Mouse (Mus musculus) G1E (cell line): ENCODE data around the gene Mta3. TPM values are rescaled to one million over a fixed set of nuclear protein-coding genes. Genes with fewer than 3 reads are reported as not detected.

Experiments
- ATAC-seq: 2 replicates; pipeline ENCODE4 v1.8.0; 2016; ENCODE audit warnings: mild to moderate bottlenecking; ENCODE audit not compliant: insufficient number of reproducible peaks, poor library complexity, low FRiP score, severe bottlenecking; ENCODE audit errors: extremely low read depth
- DNase-seq: peaks from one replicate; pipeline ENCODE4 v3.0.0; 2012; ENCODE audit warnings: low spot score
- H3K27me3 ChIP-seq: 2 replicates; pipeline ENCODE4 v1.6.1; 2012; ENCODE audit warnings: mild to moderate bottlenecking, low read length, inconsistent platforms; ENCODE audit not compliant: insufficient read depth
- H3K36me3 ChIP-seq: replicated peaks from 2 replicates; pipeline ENCODE3; 2012; ENCODE audit warnings: mild to moderate bottlenecking, inconsistent platforms
- H3K4me1 ChIP-seq: 2 replicates; pipeline ENCODE4 v1.6.1; 2012; ENCODE audit warnings: low read depth, low read length, inconsistent platforms, mixed read lengths; ENCODE audit not compliant: insufficient read depth
- H3K4me3 ChIP-seq: 2 replicates; pipeline ENCODE4 v1.5.1; 2012; ENCODE audit warnings: low read depth, mild to moderate bottlenecking, inconsistent platforms, low read length, moderate library complexity, mixed read lengths
- H3K9me3 ChIP-seq: replicated peaks from 2 replicates; pipeline ENCODE4 v1.6.1; 2012; ENCODE audit warnings: inconsistent platforms
- CTCF ChIP-seq: IDR thresholded peaks from 2 replicates; pipeline ENCODE4 v1.5.1; 2012; ENCODE audit warnings: low read depth, low read length, inconsistent platforms, mixed read lengths
- GATA1 ChIP-seq: IDR thresholded peaks from 2 replicates; pipeline ENCODE4 v1.6.1; 2012; ENCODE audit warnings: borderline replicate concordance, low read length, inconsistent platforms, mixed read lengths
- GATA2 ChIP-seq: IDR thresholded peaks from 2 replicates; pipeline ENCODE4 v1.6.1; 2012; ENCODE audit warnings: low read depth, low read length, inconsistent platforms, borderline replicate concordance
- POLR2AphosphoS5 ChIP-seq: IDR thresholded peaks from 2 replicates; pipeline ENCODE4 v1.6.1; 2012; ENCODE audit warnings: low read depth, low read length, inconsistent platforms; ENCODE audit not compliant: insufficient replicate concordance
- TAL1 ChIP-seq: conservative IDR thresholded peaks from 2 replicates; pipeline ENCODE4 v1.6.1; 2012; ENCODE audit warnings: low read depth, low read length, inconsistent platforms, mixed read lengths
- polyA plus RNA-seq: library from polyadenylated mRNA; stranded (reverse); fragments of >175 nt; gene quantifications from 2 replicates; pipeline ENCODE4 v1.2.3, GENCODE M21; 2012
- total RNA-seq, 2 experiments: library from RNA; stranded (forward) in 1 of 2; stranded (reverse) in 1 of 2; fragments of 200-1000 nt in 1 of 2; fragments of >200 nt in 1 of 2; fragmentation: Nextera tagmentation in 1 of 2; gene quantifications; 2 replicates each; pipeline ENCODE4 v1.2.3; 2014 to 2017

Mta3 gene
- total and polyA plus RNA-seq, 3 experiments: 33.7 to 169 (median 126) TPM

DNA sequence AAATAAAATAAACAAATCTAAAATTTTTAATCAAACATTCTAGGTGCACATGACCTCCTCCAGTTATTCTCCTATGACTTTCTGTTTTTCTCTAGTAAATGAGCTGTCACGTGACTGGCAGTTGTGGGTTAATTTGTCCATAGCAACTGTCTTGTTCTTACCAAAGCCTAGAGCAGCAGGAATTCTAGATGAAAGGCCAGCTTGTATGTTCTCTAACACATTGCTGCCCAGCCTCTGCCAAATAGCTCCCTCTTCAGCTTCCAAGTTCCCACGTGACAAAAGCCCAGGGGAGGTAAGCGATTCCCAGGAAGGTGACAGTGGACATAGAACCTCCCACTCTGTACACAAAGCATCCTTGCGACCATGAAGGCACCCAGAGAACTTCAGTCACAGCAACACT, 128.2 kb downstream of the Mta3 start:
- H3K4me1 ChIP-seq: peaks cover 33% of the 10 kb centered on the region
- H3K27me3 ChIP-seq: peaks cover 60% of the 10 kb centered on the region
- ATAC-seq (no peak), DNase-seq (no peak)
- no peak overlapping the region for H3K4me3 ChIP-seq
- H3K9me3 ChIP-seq: no peaks in the 10 kb centered on the region
- H3K36me3 ChIP-seq: no peaks in the 10 kb centered on the region
- no peak for TF ChIP-seq TAL1
- no peak for TF ChIP-seq POLR2AphosphoS5
- no peak for TF ChIP-seq GATA1
- TF ChIP-seq GATA2: no peak
- TF ChIP-seq CTCF: no peak

DNA sequence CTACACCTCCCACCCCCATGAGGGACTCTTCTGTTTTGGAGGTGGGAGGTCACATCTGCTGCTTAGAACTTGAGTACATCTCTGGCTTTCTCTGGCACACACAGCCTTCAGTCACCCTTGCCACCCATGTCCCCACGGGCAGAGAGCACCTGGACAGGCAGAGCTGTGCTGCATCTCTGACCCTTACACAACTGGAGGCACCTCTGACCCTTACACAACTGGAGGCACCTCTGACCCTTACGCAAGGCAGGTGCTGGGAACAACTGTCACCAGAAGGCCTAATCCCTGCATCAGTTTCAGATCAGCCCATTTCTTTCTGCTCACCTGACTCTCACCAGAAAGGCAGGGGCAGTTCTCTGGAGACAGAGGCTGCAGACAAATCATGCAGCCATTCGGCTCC, 130.1 kb downstream of the Mta3 start:
- H3K36me3 ChIP-seq: no peaks in the 10 kb centered on the region
- no peak overlapping the region for H3K4me3 ChIP-seq
- H3K4me1 ChIP-seq: peaks cover 24% of the 10 kb centered on the region
- no peak for ATAC-seq
- H3K27me3 ChIP-seq: peaks cover 57% of the 10 kb centered on the region
- H3K9me3 ChIP-seq: no peaks in the 10 kb centered on the region
- TF ChIP-seq GATA1 (no peak), TAL1 (no peak), CTCF (no peak), GATA2 (no peak), POLR2AphosphoS5 (no peak)
- no peak for DNase-seq

DNA sequence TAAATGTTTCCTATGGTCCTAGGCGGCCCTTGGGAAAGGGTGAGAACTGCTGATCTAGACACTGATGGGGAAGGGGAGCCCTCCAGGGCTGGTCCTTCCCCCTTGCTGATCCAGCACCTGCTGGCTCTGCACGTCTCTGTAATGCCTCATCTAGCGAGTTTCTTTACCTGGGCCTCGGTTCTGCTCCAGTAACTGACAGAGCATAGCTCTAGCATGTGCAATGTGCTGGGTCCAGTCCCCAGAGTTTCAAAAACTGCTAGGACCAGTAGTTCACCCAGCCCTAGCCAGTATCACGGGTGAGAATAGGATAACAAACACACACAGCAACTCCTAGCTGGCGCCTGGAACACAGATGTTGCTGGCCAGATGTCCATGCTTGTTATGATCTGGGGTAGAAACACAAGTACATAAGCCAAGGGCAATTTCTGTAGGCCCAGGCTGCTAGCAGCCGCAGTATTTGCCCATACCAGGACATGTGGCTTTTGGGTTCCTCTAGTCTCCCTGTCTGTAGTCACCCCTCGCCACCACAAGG, 131.8 kb downstream of the Mta3 start:
- Histone ChIP-seq H3K4me1 (peaks cover 16% of the 10 kb centered on the region), H3K9me3 (no peaks in the 10 kb centered on the region), H3K36me3 (no peaks in the 10 kb centered on the region), H3K4me3 (no peak overlapping the region), H3K27me3 (peaks cover 55% of the 10 kb centered on the region)
- ATAC-seq: no peak
- DNase-seq: no peak
- TF ChIP-seq CTCF (no peak), GATA2 (no peak), POLR2AphosphoS5 (no peak), TAL1 (no peak), GATA1 (no peak)

DNA sequence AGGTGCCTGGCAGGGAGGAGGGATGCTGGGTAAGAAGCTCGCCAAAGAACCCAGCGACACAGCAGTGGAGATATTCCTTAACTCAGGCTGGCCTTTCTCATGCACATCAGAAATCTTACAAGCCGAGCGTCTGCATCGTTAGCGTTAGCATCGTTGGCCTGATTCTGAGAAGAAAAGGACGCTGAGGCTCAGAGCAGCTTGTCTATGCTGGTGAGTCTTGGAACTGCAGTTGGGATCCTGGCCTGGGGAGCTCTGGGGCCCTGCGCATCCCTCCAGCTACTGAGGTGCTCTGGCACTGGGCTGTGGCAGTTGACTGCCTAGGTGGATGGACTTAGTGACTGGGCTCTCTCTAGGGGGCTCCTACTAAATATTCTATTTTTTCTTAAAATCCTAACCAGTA, 133.2 kb downstream of the Mta3 start:
- no peak overlapping the region for H3K4me3 ChIP-seq
- no peak for TF ChIP-seq TAL1
- TF ChIP-seq CTCF: no peak; the same call in 1 of the 2 replicates
- TF ChIP-seq POLR2AphosphoS5: no peak
- TF ChIP-seq GATA2: no peak
- TF ChIP-seq GATA1: no peak
- peaks cover 60% of the 10 kb centered on the region for H3K27me3 ChIP-seq
- H3K4me1 ChIP-seq: peaks cover 4% of the 10 kb centered on the region; the same call in 1 of the 2 replicates
- DNase-seq: no peak
- ATAC-seq: no peak
- H3K36me3 ChIP-seq: no peaks in the 10 kb centered on the region
- no peaks in the 10 kb centered on the region for H3K9me3 ChIP-seq

DNA sequence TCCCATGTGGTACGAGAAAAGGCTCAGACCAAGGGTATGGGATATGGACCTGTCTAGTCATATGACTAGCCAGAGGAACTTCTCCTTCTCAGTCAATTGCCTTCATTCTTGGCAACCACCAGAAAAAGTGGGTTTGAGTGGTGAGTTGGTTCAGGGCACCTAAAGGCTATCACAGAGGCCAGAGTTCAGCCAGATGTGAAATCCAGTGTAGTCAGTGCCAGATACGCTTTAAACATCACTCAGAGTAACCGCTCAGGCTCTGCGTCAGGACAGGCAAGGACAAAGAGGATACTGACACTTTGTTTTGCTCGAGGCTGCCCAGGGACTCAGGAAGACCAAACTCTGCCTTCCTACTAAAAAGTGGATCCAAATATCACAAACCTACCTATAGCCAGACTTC, 135.0 kb downstream of the Mta3 start:
- TF ChIP-seq TAL1 (no peak), CTCF (no peak), GATA2 (no peak), POLR2AphosphoS5 (no peak), GATA1 (no peak)
- no peaks in the 10 kb centered on the region for H3K36me3 ChIP-seq

DNA sequence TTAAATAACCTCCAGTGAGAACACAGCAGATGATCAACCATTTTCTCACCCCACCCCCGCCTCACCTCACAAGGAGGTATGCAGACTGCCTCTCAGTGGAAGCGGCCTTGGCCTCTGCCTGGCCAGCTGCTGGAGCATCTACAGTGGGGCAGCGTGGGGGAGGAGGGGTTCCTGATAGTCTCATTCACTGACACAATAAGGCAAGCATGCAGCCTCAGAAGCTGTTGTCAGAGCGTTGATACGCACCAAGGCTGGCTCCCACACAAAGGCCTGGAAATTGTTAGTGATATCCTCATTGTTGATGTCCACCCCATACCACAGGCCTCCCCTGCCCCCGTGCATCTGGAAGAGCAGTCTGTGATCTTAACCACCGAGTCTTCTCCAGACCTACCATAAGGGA, 137.8 kb downstream of the Mta3 start:
- Histone ChIP-seq H3K36me3 (no peaks in the 10 kb centered on the region), H3K9me3 (no peaks in the 10 kb centered on the region), H3K27me3 (peaks cover 36% of the 10 kb centered on the region), H3K4me3 (no peak overlapping the region), H3K4me1 (peaks cover 32% of the 10 kb centered on the region)
- TF ChIP-seq POLR2AphosphoS5: no peak
- TF ChIP-seq CTCF: no peak
- no peak for TF ChIP-seq TAL1
- TF ChIP-seq GATA1: no peak
- TF ChIP-seq GATA2: no peak
- DNase-seq (no peak), ATAC-seq (no peak)

More for the DNA sequence above, 135.0 kb downstream of the Mta3 start:
- DNase-seq: no peak
- peaks cover 7% of the 10 kb centered on the region for H3K4me1 ChIP-seq
- no peaks in the 10 kb centered on the region for H3K9me3 ChIP-seq
- ATAC-seq: no peak
- peaks cover 56% of the 10 kb centered on the region for H3K27me3 ChIP-seq
- no peak overlapping the region for H3K4me3 ChIP-seq

DNA sequence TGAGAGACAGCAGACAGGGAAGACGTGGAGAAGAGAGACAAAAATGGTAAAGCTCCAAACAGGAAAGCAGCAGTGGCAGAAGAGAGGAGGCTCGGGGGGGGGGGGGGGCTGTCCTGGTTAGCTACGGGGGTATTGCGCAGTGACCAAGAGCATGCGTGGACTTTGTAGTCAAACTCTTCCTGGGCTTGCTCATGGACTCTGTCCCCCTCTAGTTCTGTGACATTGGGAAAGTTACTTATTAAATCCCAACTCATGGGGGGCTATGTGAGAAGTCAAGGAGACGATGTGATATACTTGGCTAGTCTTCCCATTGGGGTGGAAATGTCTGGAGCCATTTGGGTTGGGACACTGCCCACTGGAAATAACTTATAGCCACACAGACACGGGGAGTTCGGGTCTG, 139.6 kb downstream of the Mta3 start:
- TF ChIP-seq CTCF (no peak), GATA1 (no peak), GATA2 (no peak), POLR2AphosphoS5 (no peak), TAL1 (no peak)
- Histone ChIP-seq H3K4me3 (no peak overlapping the region), H3K27me3 (peaks cover 36% of the 10 kb centered on the region), H3K9me3 (no peaks in the 10 kb centered on the region), H3K4me1 (peaks cover 46% of the 10 kb centered on the region), H3K36me3 (no peaks in the 10 kb centered on the region)
- DNase-seq (no peak), ATAC-seq (no peak)
